Mouse (Mus musculus) forebrain, embryonic 12.5 days (tissue): ENCODE measurements around the gene Slc24a4. TPM values are rescaled to one million over a fixed set of nuclear protein-coding genes. Genes with fewer than 3 reads are reported as not detected.

Experiments used
- ATAC-seq: fragments of 200-750 bp; cut with Nextera tagmentation; 2 replicates; pipeline ENCODE4 v1.8.0; 2017; ENCODE audit warnings: moderate TSS enrichment; ENCODE audit not compliant: low FRiP score
- H3K27ac ChIP-seq: fragments of 300-500 bp; sonication (generic); 2 replicates; pipeline ENCODE4 v1.5.1; 2016; ENCODE audit warnings: mild to moderate bottlenecking
- H3K27me3 ChIP-seq: fragments of 300-500 bp; sonication (generic); 2 replicates; pipeline ENCODE4 v1.6.1; 2016; ENCODE audit warnings: mild to moderate bottlenecking
- H3K36me3 ChIP-seq: fragments of 300-500 bp; sonication (generic); replicated peaks from 2 replicates; pipeline ENCODE4 v1.6.1; 2016; ENCODE audit warnings: mild to moderate bottlenecking
- H3K4me1 ChIP-seq: fragments of 300-500 bp; sonication (generic); 2 replicates; pipeline ENCODE4 v1.6.1; 2016
- H3K4me2 ChIP-seq: fragments of 300-500 bp; sonication (generic); 2 replicates; pipeline ENCODE4 v1.6.1; 2016; ENCODE audit warnings: mild to moderate bottlenecking, moderate library complexity
- H3K4me3 ChIP-seq: fragments of 300-500 bp; sonication (generic); replicated peaks from 2 replicates; pipeline ENCODE4 v1.5.1; 2016; ENCODE audit warnings: mild to moderate bottlenecking
- H3K9ac ChIP-seq: fragments of 300-500 bp; sonication (generic); 2 replicates; pipeline ENCODE4 v1.6.1; 2016; ENCODE audit warnings: mild to moderate bottlenecking
- H3K9me3 ChIP-seq: fragments of 300-500 bp; sonication (generic); 2 replicates; pipeline ENCODE4 v1.6.1; 2016
- WGBS: fragments of 180-500 bp; shearing (Covaris S2); methylation state at CpG from one replicate; pipeline ENCODE4 v1.1.7; 2016; 5-methylcytosine and 5-hydroxymethylcytosine counted together
- polyA plus RNA-seq: library from polyadenylated mRNA; unstranded; fragments of >200 nt; fragmentation: Nextera tagmentation; extraction: Ambion mirVana; gene quantifications from 2 replicates; pipeline ENCODE4 v1.2.1, GENCODE M21; 2016

Gene Slc24a4
- polyA plus RNA-seq, 1 experiment from 2014 or later, result 0.31 TPM

GRCm38 (mm10) chr12:102292501-102293215 lies 164.1 kb downstream of the Slc24a4 start:
- Histone ChIP-seq H3K4me1 (0 out of 2 replicates have a peak, but pooled peaks cover 3% of the 10 kb centered on the region), H3K9me3 (no peaks in the 10 kb centered on the region), H3K27ac (no peak overlapping the region), H3K4me2 (no peak overlapping the region), H3K9ac (no peak overlapping the region), H3K4me3 (no peak overlapping the region), H3K36me3 (no peaks in the 10 kb centered on the region), H3K27me3 (no peaks in the 10 kb centered on the region)
- WGBS, result 85% methylated on average over 7 of the region's 7 CpGs
- ATAC-seq, result no peak

GRCm38 (mm10) chr12:102294634-102295033 lies 166.1 kb downstream of the Slc24a4 start:
- WGBS, result 78% methylated on average over 5 of the region's 5 CpGs
- H3K27me3 ChIP-seq, result no peaks in the 10 kb centered on the region

GRCm38 (mm10) chr12:102295230-102295629 lies 166.7 kb downstream of the Slc24a4 start:
- ATAC-seq, result no peak
- Histone ChIP-seq H3K36me3 (no peaks in the 10 kb centered on the region), H3K27ac (no peak overlapping the region), H3K9me3 (no peaks in the 10 kb centered on the region), H3K9ac (no peak overlapping the region), H3K4me2 (no peak overlapping the region), H3K4me3 (no peak overlapping the region), H3K4me1 (0 out of 2 replicates have a peak, but pooled peaks cover 3% of the 10 kb centered on the region), H3K27me3 (no peaks in the 10 kb centered on the region)
- WGBS, result 82% methylated on average over 7 of the region's 7 CpGs

More at GRCm38 (mm10) chr12:102294634-102295033, 166.1 kb downstream of the Slc24a4 start:
- ATAC-seq, result no peak
- Histone ChIP-seq H3K27ac (no peak overlapping the region), H3K36me3 (no peaks in the 10 kb centered on the region), H3K4me3 (no peak overlapping the region), H3K9me3 (no peaks in the 10 kb centered on the region), H3K4me2 (no peak overlapping the region), H3K4me1 (0 out of 2 replicates have a peak, but pooled peaks cover 3% of the 10 kb centered on the region), H3K9ac (no peak overlapping the region)

GRCm38 (mm10) chr12:102295662-102296061 lies 167.1 kb downstream of the Slc24a4 start:
- 84% methylated on average over 8 of the region's 8 CpGs for WGBS
- H3K9ac ChIP-seq, result no peak overlapping the region
- no peak overlapping the region for H3K27ac ChIP-seq
- no peak overlapping the region for H3K4me2 ChIP-seq
- no peak for ATAC-seq
- H3K4me3 ChIP-seq, result no peak overlapping the region
- H3K36me3 ChIP-seq, result no peaks in the 10 kb centered on the region
- no peaks in the 10 kb centered on the region for H3K27me3 ChIP-seq
- H3K4me1 ChIP-seq, result 0 out of 2 replicates have a peak, but pooled peaks cover 3% of the 10 kb centered on the region
- no peaks in the 10 kb centered on the region for H3K9me3 ChIP-seq

GRCm38 (mm10) chr12:102296361-102296760 lies 167.8 kb downstream of the Slc24a4 start:
- Histone ChIP-seq H3K36me3 (no peaks in the 10 kb centered on the region), H3K9ac (no peak overlapping the region), H3K4me2 (no peak overlapping the region), H3K27ac (no peak overlapping the region), H3K4me1 (0 out of 2 replicates have a peak, but pooled peaks cover 3% of the 10 kb centered on the region), H3K9me3 (no peaks in the 10 kb centered on the region), H3K27me3 (no peaks in the 10 kb centered on the region), H3K4me3 (no peak overlapping the region)
- ATAC-seq, result no peak
- 79% methylated on average over 1 of the region's 1 CpGs for WGBS

GRCm38 (mm10) chr12:102296967-102297366 lies 168.4 kb downstream of the Slc24a4 start:
- H3K4me2 ChIP-seq, result no peak overlapping the region
- ATAC-seq, result no peak
- H3K9ac ChIP-seq, result no peak overlapping the region
- 0 out of 2 replicates have a peak, but pooled peaks cover 3% of the 10 kb centered on the region for H3K4me1 ChIP-seq
- 76% methylated on average over 4 of the region's 4 CpGs for WGBS
- H3K4me3 ChIP-seq, result no peak overlapping the region
- H3K9me3 ChIP-seq, result no peaks in the 10 kb centered on the region
- H3K27ac ChIP-seq, result no peak overlapping the region
- no peaks in the 10 kb centered on the region for H3K36me3 ChIP-seq
- H3K27me3 ChIP-seq, result no peaks in the 10 kb centered on the region

- 74% methylated on average over 5 of the region's 5 CpGs for WGBS
- ATAC-seq, result no peak
- no peak overlapping the region for H3K4me3 ChIP-seq
- H3K9ac ChIP-seq, result no peak overlapping the region
- no peak overlapping the region for H3K27ac ChIP-seq
- H3K27me3 ChIP-seq, result no peaks in the 10 kb centered on the region
- no peak overlapping the region for H3K4me2 ChIP-seq
- H3K9me3 ChIP-seq, result no peaks in the 10 kb centered on the region
- no peaks in the 10 kb centered on the region for H3K36me3 ChIP-seq
- peaks cover 13% of the 10 kb centered on the region for H3K4me1 ChIP-seq
These were observed 170.7 kb downstream of the Slc24a4 start for GRCm38 (mm10) chr12:102299209-102299608.

- Histone ChIP-seq H3K9ac (no peak overlapping the region), H3K4me3 (no peak overlapping the region), H3K27me3 (no peaks in the 10 kb centered on the region), H3K4me2 (no peak overlapping the region), H3K9me3 (no peaks in the 10 kb centered on the region), H3K4me1 (peaks cover 13% of the 10 kb centered on the region), H3K36me3 (no peaks in the 10 kb centered on the region), H3K27ac (no peak overlapping the region)
- WGBS, result 87% methylated on average over 1 of the region's 1 CpGs
- ATAC-seq, result no peak
These were observed 173.1 kb downstream of the Slc24a4 start for GRCm38 (mm10) chr12:102301585-102301984.

GRCm38 (mm10) chr12:102302322-102302721 lies 173.8 kb downstream of the Slc24a4 start:
- H3K4me3 ChIP-seq, result no peak overlapping the region
- no peaks in the 10 kb centered on the region for H3K36me3 ChIP-seq
- 86% methylated on average over 9 of the region's 9 CpGs for WGBS
- H3K27me3 ChIP-seq, result no peaks in the 10 kb centered on the region
- H3K27ac ChIP-seq, result no peak overlapping the region
- H3K9ac ChIP-seq, result no peak overlapping the region
- ATAC-seq, result no peak
- no peaks in the 10 kb centered on the region for H3K9me3 ChIP-seq
- peaks cover 13% of the 10 kb centered on the region for H3K4me1 ChIP-seq
- H3K4me2 ChIP-seq, result no peak overlapping the region

- 80% methylated on average over 4 of the region's 4 CpGs for WGBS
- no peak overlapping the region for H3K4me2 ChIP-seq
- H3K36me3 ChIP-seq, result no peaks in the 10 kb centered on the region
- no peak for ATAC-seq
- no peaks in the 10 kb centered on the region for H3K9me3 ChIP-seq
- no peak overlapping the region for H3K27ac ChIP-seq
- no peaks in the 10 kb centered on the region for H3K27me3 ChIP-seq
- H3K9ac ChIP-seq, result no peak overlapping the region
- peaks cover 13% of the 10 kb centered on the region for H3K4me1 ChIP-seq
- H3K4me3 ChIP-seq, result no peak overlapping the region
These were observed 174.4 kb downstream of the Slc24a4 start for GRCm38 (mm10) chr12:102302831-102303351.

- Histone ChIP-seq H3K4me1 (peaks cover 17% of the 10 kb centered on the region), H3K27me3 (no peaks in the 10 kb centered on the region), H3K9me3 (no peaks in the 10 kb centered on the region), H3K9ac (no peak overlapping the region), H3K4me2 (no peak overlapping the region), H3K27ac (no peak overlapping the region), H3K36me3 (no peaks in the 10 kb centered on the region), H3K4me3 (no peak overlapping the region)
- no peak for ATAC-seq
- 67% methylated on average over 7 of the region's 7 CpGs for WGBS
These were observed 175.3 kb downstream of the Slc24a4 start for GRCm38 (mm10) chr12:102303867-102304266.

- Histone ChIP-seq H3K27me3 (no peaks in the 10 kb centered on the region), H3K27ac (no peak overlapping the region), H3K4me1 (peaks cover 17% of the 10 kb centered on the region), H3K4me2 (no peak overlapping the region), H3K9ac (no peak overlapping the region), H3K4me3 (no peak overlapping the region), H3K9me3 (no peaks in the 10 kb centered on the region), H3K36me3 (no peaks in the 10 kb centered on the region)
- 66% methylated on average over 10 of the region's 10 CpGs for whole genome bisulfite sequencing
- ATAC-seq, result no peak
These were observed 176.7 kb downstream of the Slc24a4 start for GRCm38 (mm10) chr12:102305069-102305836.
